Mouse (Mus musculus): ENCODE results near the gene Gpc4.

- TF ChIP-seq GATA1 (IDR thresholded peaks at IDR 0.05; ENCODE audit: borderline replicate concordance, low read length) (no peak), FLI1 (IDR thresholded peaks at IDR 0.05; ENCODE audit: low read length) (no peak)
Measured at GRCm38 (mm10) chrX:52052011-52052410, 113.0 kb downstream of the Gpc4 start.
